Mouse (Mus musculus) cerebellum, adult 9-10 months (tissue): ENCODE results near the gene Nop14.
A peak's percentile ranks its signal among the peaks of the same experiment; 100 is the strongest.
"Not testable (repeated sequence)": the region's sequence is repeated elsewhere in the genome, so short reads cannot be mapped to it uniquely, and the experiment has no call there.

ENCODE experiments used
- DNase-seq: peaks from one replicate; pipeline ENCODE4 v3.0.0; 2022

The Nop14 gene

GRCm38 (mm10) chr5:34609966-34610365 lies 50.0 kb downstream of the Nop14 start:
- DNase-seq = no peak

- peak; percentile 53 for DNase-seq
Measured at GRCm38 (mm10) chr5:34608226-34608625, 51.7 kb downstream of the Nop14 start.

- peak; percentile 66 for DNase-seq
Measured at GRCm38 (mm10) chr5:34607100-34607880, 52.7 kb downstream of the Nop14 start.

GRCm38 (mm10) chr5:34604576-34604975 lies 55.4 kb downstream of the Nop14 start:
- DNase-seq = no peak

DNA sequence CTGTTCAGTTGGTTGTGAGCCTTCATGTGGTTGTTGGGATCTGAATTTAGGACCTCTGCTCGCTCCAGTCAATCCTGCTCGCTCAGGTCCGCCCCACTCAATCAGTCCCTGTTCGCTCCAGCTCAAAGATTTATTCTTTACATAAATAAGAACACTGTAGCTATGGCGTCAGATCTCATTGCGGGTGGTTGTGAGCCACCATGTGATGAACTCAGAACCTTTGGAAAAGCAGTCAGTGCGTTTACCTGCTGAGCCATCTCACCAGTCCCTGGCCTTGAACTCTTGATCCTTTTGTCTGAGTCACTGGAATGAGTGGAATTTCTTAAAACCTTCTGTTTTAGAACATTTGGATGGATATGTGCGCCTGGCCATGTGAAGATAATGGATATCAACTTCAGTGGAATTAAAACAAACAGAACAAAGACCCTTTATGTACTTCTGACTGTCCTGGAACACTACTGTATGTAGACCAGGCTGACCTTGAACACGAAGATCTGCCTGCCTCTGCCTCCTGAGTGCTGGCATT lies 66.7 kb downstream of the Nop14 start:
- no peak for DNase-seq

GRCm38 (mm10) chr5:34592666-34593065 lies 67.3 kb downstream of the Nop14 start:
- no peak for DNase-seq

GRCm38 (mm10) chr5:34592224-34592623 lies 67.7 kb downstream of the Nop14 start:
- not testable (repeated sequence) for DNase-seq

- no peak for DNase-seq
Measured at GRCm38 (mm10) chr5:34591388-34592004, 68.5 kb downstream of the Nop14 start.

DNA sequence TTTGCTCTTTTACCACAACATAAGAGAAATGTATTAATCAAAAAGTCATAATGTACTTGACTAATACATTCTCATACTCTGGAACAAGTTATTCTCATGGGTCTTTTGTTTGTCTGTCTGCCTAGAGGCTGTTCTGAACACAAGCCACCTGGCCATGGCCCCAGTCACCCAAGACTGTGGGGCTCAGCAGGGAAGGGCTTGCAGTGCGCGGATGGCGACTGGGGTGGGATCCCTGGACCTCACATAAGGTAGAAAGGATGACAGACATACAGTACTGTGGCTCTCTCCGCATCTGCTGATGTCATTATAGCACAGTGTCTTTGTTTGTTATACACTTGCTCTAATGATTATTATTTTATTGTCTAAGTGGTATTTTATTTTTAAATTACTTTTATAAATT lies 69.2 kb downstream of the Nop14 start:
- DNase-seq = no peak

DNA sequence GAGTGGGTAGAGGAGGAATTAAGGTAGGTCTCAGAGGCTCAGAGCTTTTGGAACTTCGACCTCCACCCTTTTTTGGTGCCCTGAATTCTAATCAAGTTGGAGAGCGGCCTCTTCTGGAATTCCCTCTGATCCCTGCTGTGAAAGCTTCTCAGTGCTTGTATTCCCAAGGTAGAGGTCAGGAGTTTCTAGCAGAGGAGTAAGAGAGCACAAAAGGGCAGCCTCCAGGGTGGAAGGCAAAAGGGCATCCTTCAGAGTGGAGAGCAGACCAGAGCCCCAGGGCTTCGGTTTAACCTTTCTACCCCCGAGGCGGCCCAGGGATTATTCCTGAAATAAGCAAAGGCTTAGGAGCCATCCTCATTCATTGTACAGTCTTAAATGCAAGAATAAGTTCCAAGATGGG lies 69.9 kb downstream of the Nop14 start:
- no peak for DNase-seq
